Mouse (Mus musculus) neural tube, embryonic 10.5 days (tissue): ENCODE results near the gene Laptm4a.

Experiments used
- DNase-seq: peaks from one replicate; pipeline ENCODE4 v3.0.0-alpha.2; 2017; ENCODE audit warnings: low spot score; ENCODE audit errors: extremely low spot score

Gene Laptm4a

GRCm38 (mm10) chr12:8921394-8922368, at the start of gene Laptm4a:
TSS of gene Laptm4a (plus strand) at chr12:8921664.
- DNase-seq = peak; percentile 97

GRCm38 (mm10) chr12:8875583-8875982, 45.9 kb upstream of the Laptm4a start:
- DNase-seq = no peak

DNA sequence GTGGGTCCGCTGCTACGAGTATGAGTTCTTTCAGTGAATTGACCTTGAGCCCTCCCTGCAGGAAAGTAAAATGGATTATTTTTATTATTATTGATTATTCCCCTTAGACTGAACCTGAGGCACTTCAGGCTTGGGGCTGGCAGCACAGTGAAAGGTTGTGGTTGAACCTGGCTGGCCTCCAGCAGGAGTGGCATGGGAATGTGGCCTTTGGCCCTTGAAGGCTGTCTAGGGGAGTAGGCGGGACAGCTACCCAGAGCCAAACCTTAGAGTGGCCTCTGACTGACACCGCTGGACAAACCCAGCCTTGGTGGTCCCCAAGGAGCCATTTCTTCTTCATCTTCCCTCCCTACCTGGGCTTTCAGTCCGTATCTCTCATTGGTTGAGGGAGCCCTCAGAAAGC, 44.6 kb upstream of the Laptm4a start:
- no peak for DNase-seq

DNA sequence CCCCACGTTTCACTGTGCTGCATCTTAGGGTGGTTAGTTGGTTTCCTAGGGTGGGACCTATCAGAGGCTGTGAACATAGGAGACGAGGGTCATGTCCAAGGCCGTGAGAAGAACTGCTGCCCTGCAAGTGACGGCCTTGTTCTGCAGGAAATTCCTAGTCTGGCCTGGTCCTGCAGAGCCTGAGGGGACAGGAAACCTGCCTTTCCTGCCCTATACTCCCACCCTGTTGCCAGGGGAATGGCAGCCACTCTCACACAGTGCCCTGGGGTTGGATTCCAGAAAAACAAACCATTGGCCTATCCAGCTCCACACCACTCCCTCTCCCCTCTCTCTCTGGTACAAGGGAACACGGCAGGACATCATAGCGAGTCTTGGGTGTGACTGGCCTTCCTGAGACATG, 44.1 kb upstream of the Laptm4a start:
- no peak for DNase-seq

DNA sequence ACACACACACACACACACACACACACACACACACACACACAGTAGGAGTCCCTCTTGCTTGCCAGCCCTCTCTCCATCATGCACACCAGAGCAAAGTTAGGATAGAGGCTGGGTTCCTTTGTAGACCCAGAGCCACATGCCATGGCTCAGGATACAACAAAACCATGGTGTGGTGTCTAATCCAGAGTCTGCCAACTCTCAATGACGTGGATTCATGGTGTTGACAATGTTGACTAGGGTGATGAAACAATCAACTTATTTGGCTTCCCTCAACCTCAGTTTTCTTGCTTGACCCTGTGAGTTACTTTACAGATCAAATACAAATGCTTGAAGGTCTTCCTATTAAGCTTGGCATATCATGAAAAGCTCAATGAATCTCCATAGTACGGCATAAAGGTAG, 42.7 kb upstream of the Laptm4a start:
- DNase-seq = no peak

- DNase-seq = no peak
Measured at GRCm38 (mm10) chr12:8879389-8879788, 42.1 kb upstream of the Laptm4a start.

- no peak for DNase-seq
Measured at GRCm38 (mm10) chr12:8881736-8882135, 39.7 kb upstream of the Laptm4a start.

- DNase-seq = no peak
Measured at GRCm38 (mm10) chr12:8882376-8882775, 39.1 kb upstream of the Laptm4a start.

DNA sequence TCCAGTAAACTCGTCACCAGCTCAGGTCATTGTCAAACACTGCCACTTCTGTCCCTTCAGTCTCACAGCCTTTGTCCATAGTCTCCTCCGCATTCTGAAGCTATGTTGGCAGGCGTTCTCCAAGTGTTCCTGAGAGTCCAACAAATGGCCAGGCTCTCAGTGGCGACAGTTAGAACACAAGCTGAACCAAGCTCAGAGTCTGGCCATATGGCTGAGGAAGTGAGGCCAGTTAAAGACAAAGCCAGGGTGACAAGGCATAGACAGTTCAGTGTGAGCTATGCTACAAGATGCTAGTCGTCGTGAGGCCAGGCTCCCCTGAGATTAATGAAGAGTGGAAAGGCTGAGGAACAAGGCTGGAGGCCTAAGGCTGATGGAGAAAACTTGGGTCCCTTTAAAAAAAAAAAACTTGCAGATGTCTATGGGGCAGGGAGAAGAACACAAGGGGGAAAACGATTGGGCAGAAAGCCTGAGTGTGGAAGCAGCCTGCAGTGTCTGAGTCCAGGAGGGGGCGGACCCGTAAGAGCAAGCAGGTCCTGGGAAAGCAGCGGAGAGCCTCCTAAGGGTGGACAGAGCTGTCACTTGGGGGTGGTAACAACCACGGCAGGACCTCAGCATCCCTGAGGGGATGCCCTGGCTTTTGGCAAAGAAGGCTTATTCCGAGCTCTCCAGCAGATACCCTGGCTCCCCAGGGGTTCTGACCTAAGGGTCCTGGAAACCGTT, 36.9 kb upstream of the Laptm4a start:
- no peak for DNase-seq

DNA sequence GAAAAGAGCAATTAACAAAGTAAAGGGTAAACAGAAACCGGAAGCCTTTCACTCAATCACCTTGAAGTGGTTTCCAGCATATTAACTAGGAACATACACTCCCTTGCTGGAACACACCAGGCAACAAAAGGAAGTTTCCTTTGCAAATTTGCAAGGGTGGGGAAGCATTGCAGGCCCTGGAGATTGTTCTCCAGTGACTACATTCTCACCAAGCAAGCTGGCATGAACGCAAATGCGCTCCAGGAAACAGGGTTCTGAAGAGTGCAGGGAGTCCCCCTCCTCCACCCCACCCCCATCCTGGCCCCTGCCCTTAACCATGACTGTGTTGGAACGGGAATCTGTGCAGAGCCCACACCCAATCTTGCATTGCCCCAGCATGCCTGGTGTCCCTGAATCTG, 36.3 kb upstream of the Laptm4a start:
- DNase-seq = no peak

DNA sequence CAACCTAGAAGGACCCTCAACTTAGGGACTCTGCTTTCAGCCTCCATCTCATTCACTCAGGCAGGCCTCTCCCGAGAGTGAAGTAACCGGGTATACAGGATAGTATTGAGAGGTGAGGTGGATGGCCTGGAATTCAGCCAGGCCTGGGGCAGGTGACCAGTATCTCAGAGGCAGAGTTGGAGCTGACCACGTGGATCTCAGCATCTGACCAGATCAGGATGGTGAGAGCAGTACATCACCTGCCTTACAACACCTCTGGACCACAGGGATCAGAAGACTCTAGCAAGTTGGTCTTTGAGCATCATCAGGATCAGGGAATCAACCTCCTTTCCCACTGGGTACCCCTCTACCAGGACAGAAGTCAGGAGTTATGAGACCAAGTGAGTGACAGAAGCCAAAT, 35.5 kb upstream of the Laptm4a start:
- DNase-seq = no peak

GRCm38 (mm10) chr12:8888445-8888844, 33.0 kb upstream of the Laptm4a start:
- DNase-seq = no peak

- peak; percentile 68 for DNase-seq
Measured at GRCm38 (mm10) chr12:8889117-8889665, 32.3 kb upstream of the Laptm4a start.

DNA sequence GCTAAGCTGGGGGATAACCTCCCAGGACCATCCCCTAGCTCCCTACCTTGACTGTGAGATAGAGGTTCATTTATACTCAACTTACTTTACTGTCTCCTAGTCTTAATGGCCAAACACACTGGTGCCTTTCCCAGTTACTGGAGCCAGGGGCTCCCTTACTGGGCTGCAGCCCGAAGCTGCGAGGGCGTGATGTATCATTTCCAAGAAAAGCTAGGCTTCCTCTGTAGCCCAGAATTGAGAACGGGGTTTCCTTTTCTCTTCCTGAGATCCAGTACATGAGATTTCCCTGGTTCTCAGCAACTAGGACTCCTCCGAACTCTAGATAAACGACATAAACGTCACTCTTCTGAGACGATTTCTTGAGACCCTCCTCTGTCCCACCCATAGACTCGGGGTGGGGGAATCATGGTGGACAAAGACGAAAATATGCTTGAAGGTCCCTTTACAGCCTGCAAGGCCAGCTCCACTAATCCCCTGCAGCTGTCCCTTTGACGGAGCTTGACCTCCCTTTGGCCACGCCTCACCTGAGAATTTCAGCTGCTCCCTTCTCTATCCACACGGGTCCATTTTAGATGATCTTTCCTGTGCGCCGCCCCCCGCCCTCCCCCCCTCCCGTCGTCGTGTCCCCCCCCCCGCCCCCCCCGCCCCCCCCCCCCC, 28.5 kb upstream of the Laptm4a start:
- DNase-seq = no peak

DNA sequence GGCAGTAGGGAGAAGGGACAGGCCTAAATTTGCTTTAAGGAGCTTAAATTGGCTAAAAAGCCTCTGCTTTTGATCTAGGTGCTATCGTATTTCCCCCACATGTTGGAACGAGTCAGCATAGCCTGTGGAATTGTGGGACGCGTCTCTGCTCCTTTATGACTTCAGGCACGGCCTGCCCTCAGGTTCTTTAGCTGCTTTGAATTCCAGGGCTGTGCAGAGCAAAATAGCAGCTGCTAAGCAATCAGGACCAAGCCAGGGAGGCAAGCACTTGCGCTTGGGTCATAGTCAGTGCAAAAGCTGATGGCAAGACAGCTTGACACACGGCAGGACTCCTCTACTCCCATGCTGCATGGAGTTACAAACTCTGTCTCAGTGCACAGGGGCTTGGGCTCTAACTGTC, 24.3 kb upstream of the Laptm4a start:
- no peak for DNase-seq

DNA sequence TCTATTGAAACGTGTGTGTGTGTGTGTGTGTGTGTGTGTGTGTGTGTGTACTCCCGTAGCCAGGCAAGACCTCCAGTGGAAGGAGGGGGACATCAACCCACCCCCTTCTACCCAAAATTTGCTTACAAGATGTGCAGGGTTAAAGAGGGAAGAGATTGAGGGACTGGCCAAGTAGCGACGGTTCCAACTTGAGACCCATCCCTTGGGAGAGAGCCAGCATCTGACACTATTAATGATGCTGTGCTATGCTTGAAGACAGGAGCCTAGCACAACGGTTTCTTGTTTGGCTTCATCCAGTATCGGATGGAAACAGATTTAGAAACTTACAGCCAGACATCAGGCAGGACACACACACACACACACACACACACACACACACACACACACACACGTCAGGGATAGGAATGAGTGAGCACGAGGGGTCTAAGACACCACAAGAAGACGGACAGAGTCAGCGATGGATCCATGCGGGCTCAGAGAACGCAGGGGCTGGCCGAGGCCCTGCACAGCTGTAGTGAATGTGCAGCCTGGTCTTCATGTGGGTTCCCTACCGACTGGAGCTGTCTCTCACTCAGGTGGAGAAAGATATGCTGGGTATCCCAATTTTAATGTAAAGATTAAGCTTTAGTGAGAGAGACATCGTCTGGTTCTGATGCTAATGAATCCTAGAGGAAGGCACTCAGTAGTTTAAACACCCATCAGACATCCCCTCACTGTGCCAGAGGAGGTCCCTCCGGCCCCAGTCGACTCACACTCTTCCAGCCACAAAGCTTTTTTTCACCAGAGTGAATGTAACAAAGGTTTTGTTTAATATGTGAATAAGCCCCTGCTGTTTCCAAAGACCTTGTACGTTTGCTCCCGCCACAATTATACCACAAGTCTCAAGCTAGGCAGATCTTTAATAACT, 22.3 kb upstream of the Laptm4a start:
- DNase-seq = no peak

DNA sequence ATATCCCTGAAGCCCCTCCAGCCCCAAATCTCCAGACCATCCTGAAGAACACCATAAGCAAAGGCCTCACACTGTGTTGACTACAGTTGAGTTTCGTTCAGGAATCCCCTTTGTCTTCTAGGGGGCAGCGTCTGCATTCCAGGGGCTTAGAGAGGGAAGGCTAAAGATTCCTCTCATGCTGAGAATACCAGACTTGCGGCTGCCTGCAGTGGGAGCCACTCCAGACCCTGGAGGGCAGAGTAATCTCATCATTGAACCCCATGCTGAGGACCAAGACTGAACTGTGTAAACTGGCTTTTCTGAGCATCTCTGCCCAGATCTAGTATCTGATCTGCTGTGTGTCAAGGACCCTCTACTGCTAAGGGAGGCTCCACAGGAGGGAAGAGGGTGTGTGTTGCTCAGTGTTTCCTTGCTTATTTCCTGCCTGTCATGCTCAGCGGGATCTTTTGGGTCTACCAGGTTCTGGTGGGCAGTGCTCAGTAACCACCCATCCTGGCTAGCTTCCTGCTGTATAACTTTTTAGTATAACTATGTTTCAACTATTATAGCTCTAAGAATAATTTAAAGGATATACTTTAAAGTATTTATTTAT, 21.3 kb upstream of the Laptm4a start:
- DNase-seq = no peak

DNA sequence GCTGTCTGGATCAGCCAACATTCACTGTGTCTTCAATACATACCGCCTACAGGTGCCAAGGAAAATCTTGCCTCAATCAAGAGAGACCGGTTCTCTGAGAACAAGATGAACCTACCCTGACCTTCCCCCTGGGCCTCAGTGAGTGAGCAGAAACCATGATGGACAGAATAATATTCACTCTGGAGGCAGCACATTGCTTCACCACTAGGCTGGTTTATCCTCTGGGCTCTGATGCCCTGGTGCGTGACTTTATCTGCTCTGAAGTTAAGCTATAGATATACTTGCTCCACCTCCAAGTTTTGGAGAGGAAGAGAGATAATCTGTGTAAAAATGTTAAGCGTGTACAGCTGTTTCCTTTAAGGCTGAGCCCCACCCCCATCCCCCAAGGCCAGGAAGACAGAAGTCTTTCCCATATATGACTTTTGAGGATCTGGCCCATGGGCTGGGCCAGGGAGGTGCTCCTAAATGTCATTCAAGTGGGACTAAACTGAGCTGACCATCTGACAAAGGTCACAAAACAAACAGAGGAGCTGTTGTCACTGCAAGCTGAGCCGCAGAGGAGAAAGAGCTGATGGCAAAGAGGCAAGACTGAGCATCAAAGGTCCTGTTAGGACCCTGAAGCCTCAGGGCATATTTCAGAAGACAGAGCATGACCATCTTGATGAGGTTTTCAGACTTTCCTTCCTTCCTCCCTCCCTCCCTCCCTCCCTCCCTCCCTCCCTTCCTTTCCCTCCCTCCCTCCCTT, 20.4 kb upstream of the Laptm4a start:
- DNase-seq = no peak

DNA sequence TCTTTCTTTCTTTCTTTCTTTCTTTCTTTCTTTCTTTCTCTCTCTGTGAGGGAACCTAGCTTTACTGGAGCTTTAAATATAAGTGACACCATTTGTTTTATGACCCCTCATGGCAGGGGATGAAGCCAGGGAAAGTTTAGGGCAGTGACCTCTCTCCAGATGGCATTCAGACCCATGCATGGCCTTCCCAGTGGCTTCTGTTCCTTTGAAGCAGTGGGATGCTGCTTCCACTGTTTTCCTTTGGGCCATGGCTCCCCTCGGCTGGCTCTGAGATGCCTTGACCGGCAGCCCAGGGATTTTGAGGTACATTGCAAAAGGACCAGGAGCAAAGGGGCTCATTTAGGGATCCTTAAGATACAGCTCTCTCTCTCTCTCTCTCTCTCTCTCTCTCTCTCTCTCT, 19.5 kb upstream of the Laptm4a start:
- DNase-seq = no peak

DNA sequence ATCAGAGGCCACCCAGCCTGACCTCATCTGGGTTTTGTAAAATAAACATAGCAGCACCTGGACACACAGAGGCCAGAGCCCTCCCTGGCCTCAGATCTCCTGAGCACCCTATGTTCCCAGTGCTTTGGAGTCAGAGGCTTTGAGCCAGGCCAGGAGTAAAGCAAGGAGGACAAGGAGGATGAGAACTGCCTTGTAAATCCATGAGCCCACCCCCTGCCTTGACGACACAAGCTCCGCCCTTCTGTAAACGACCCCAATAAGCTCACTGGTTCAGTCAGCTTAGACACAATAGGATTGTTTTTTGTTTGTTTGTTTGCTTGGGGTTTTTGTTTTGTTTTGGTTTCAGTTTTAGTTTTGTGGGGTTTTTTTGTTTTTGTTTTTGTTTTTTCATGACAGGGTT, 19.0 kb upstream of the Laptm4a start:
- DNase-seq = no peak
